ENCODE assay signal across 8 mouse cellular contexts in the genomic region with DNA sequence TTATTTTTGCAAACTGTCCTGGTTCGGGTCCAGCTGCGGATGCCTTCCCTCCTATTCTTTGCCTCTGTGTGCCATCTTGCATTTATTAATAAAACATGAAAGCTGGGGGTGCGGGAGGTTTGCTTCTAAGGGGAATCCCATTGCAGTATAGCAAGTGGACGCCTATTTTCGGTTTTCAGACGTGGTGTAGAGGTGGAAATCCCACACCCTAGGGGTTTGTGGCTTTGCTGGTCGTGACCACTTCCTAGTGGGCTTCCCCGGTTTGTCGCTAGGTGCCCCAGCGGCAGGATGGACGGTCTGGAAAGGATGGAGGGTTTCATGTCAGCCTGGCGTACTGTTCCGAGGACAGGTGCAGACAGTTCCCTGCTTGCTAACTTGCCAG. TPM values are rescaled to one million over a fixed set of nuclear protein-coding genes. Genes with fewer than 3 reads are reported as not detected.
DNase-seq lines count a peak whose midpoint lies in the region; ATAC-seq and TF ChIP-seq lines count a peak whose summit lies in the region.

No protein-coding gene starts in this region.

- WGBS in forebrain, postnatal 0 days = under 1% methylated on average over 13 of the region's 13 CpGs
- WGBS in liver, embryonic 11.5 days = 2% methylated on average over 13 of the region's 13 CpGs
- WGBS in olfactory bulb, adult 2 months = 2% methylated on average over 13 of the region's 13 CpGs

- peaks cover 4% of the 10 kb centered on the region for H3K4me1 ChIP-seq in erythroblast, embryonic 14.5 days (ENCODE audit: control insufficient read depth)
- no peaks in the 10 kb centered on the region for H3K4me1 ChIP-seq in forebrain, postnatal 0 days (ENCODE audit: insufficient read depth)
- H3K4me1 ChIP-seq in liver, embryonic 11.5 days (replicated peaks; ENCODE audit: control insufficient read depth, insufficient read depth, low read length) = no peaks in the 10 kb centered on the region; the same call in 1 of the 2 replicates
- peaks cover 2% of the 10 kb centered on the region; the same call in 1 of the 2 replicates for H3K4me1 ChIP-seq in olfactory bulb, adult 2 months (ENCODE audit: control insufficient read depth, insufficient read depth, low read length)

- peak; percentile 38 for TF ChIP-seq CTCF in forebrain, postnatal 0 days (IDR thresholded peaks at IDR 0.05; ENCODE audit: low read depth)
- TF ChIP-seq CTCF in olfactory bulb, adult 2 months (IDR thresholded peaks at IDR 0.05; ENCODE audit: insufficient read depth, low read depth, low read length) = no peak

- peak overlapping the region; percentile 40 for H3K4me3 ChIP-seq in erythroblast, embryonic 14.5 days (replicated peaks)
- peak overlapping the region; percentile 73 for H3K4me3 ChIP-seq in forebrain, postnatal 0 days (ENCODE audit: low read depth, low read length)
- H3K4me3 ChIP-seq in liver, embryonic 11.5 days (ENCODE audit: low read depth, low read length) = peak overlapping the region; percentile 57
- H3K4me3 ChIP-seq in olfactory bulb, adult 2 months (ENCODE audit: insufficient read depth, low read depth, low read length) = peak overlapping the region; percentile 66

- TF ChIP-seq POLR2A in olfactory bulb, adult 2 months (IDR thresholded peaks at IDR 0.05; ENCODE audit: insufficient read depth, low read depth, low read length) = no peak

- H3K9ac ChIP-seq in forebrain, postnatal 0 days = peak overlapping the region; percentile 79
- no peak overlapping the region for H3K9ac ChIP-seq in liver, embryonic 11.5 days (ENCODE audit: low read depth, low read length)

- DNase-seq in right cerebral cortex, postnatal 25 days = peak; percentile 26
- DNase-seq in right cerebral cortex, postnatal 36 days (ENCODE audit: low spot score in 2 of 2) = no peak
- peak; percentile 42 for DNase-seq in forebrain, postnatal 0 days
- no peak for DNase-seq in liver, embryonic 11.5 days (ENCODE audit: low spot score)
- DNase-seq in testis, postnatal 10 days (ENCODE audit: low spot score) = no peak

- H3K27me3 ChIP-seq in erythroblast, embryonic 14.5 days (ENCODE audit: control insufficient read depth) = peaks cover 93% of the 10 kb centered on the region
- H3K27me3 ChIP-seq in forebrain, postnatal 0 days (ENCODE audit: insufficient read depth, low read length) = peaks cover 3% of the 10 kb centered on the region; the same call in 1 of the 2 replicates
- H3K27me3 ChIP-seq in liver, embryonic 11.5 days (replicated peaks; ENCODE audit: control insufficient read depth, insufficient read depth, low read length) = peaks cover 73% of the 10 kb centered on the region

- no peaks in the 10 kb centered on the region; the same call in 1 of the 2 replicates for H3K9me3 ChIP-seq in erythroblast, embryonic 14.5 days (ENCODE audit: control insufficient read depth, low read length)
- H3K9me3 ChIP-seq in forebrain, postnatal 0 days (ENCODE audit: low read length) = no peaks in the 10 kb centered on the region
- H3K9me3 ChIP-seq in liver, embryonic 11.5 days (ENCODE audit: control insufficient read depth, low read length) = no peaks in the 10 kb centered on the region

- H3K27ac ChIP-seq in forebrain, postnatal 0 days (ENCODE audit: low read depth, low read length) = peak overlapping the region; percentile 75
- no peak overlapping the region for H3K27ac ChIP-seq in liver, embryonic 11.5 days (ENCODE audit: low read depth, low read length)
- H3K27ac ChIP-seq in olfactory bulb, adult 2 months (ENCODE audit: insufficient read depth, low read depth, low read length) = no peak overlapping the region

- peak overlapping the region; percentile 67 for H3K4me2 ChIP-seq in forebrain, postnatal 0 days (ENCODE audit: low read depth)
- peak overlapping the region; percentile 66 for H3K4me2 ChIP-seq in liver, embryonic 11.5 days

- H3K36me3 ChIP-seq in erythroblast, embryonic 14.5 days (ENCODE audit: control insufficient read depth) = no peaks in the 10 kb centered on the region
- no peaks in the 10 kb centered on the region for H3K36me3 ChIP-seq in forebrain, postnatal 0 days (ENCODE audit: insufficient read depth)
- no peaks in the 10 kb centered on the region for H3K36me3 ChIP-seq in liver, embryonic 11.5 days (ENCODE audit: control insufficient read depth, insufficient read depth, low read length)

- ATAC-seq in erythroblast, adult 5-6 weeks (replicated peaks; ENCODE audit: low FRiP score, poor library complexity, severe bottlenecking) = no peak
- no peak; the same call in none of the 2 replicates for ATAC-seq in forebrain, postnatal 0 days
- ATAC-seq in liver, embryonic 11.5 days (replicated peaks; ENCODE audit: low FRiP score) = no peak

RNA-seq across cellular contexts. Expression of gene Tmem266, which starts 0.5 kb away (rescaled TPM):
- polyA plus RNA-seq in erythroblast, embryonic 14.5 days (2012) = not detected in 2 replicates
- not detected in 2 replicates for total RNA-seq in erythroblast, adult 5-6 weeks (2015; ENCODE audit: low replicate concordance)
- not detected in 2 replicates for total RNA-seq in erythroblast, adult 5-6 weeks (2017; ENCODE audit: low replicate concordance)
- total RNA-seq in forebrain, postnatal 0 days (2014; rRNA removed) = 7.8 and 8.9 TPM in 2 replicates
- polyA plus RNA-seq in forebrain, postnatal 0 days (2015; fragmentation: Nextera tagmentation; extraction: Ambion mirVana) = 3.7 and 4.8 TPM in 2 replicates
- polyA plus RNA-seq in liver, embryonic 11.5 days (2014; fragmentation: Nextera tagmentation; extraction: Ambion mirVana) = 0.09 TPM in 1 of 2 replicates, not detected in the other
- polyA plus RNA-seq in olfactory bulb, adult 2 months (2012; ENCODE audit: insufficient read depth, insufficient read length, low replicate concordance, missing spikeins) = not detected in 2 replicates

RNA-seq across cellular contexts. Expression of gene Nrg4, which starts 0.6 kb away (rescaled TPM):
- polyA plus RNA-seq in erythroblast, embryonic 14.5 days (2012) = 0.03 TPM in 2 replicates
- 2.1 TPM in 2 replicates for total RNA-seq in erythroblast, adult 5-6 weeks (2015; ENCODE audit: low replicate concordance)
- 1.7 and 2.4 TPM in 2 replicates for total RNA-seq in erythroblast, adult 5-6 weeks (2017; ENCODE audit: low replicate concordance)
- total RNA-seq in forebrain, postnatal 0 days (2014; rRNA removed) = 0.24 and 1.8 TPM in 2 replicates
- 0.42 and 0.94 TPM in 2 replicates for polyA plus RNA-seq in forebrain, postnatal 0 days (2015; fragmentation: Nextera tagmentation; extraction: Ambion mirVana)
- 1.1 TPM in 2 replicates for polyA plus RNA-seq in liver, embryonic 11.5 days (2014; fragmentation: Nextera tagmentation; extraction: Ambion mirVana)
- not detected in 2 replicates for polyA plus RNA-seq in olfactory bulb, adult 2 months (2012; ENCODE audit: insufficient read depth, insufficient read length, low replicate concordance, missing spikeins)

Comparison
In these comparisons a context has a peak if more than half of its experiments do, and no peak if none do; other contexts are left out.
1. DNase-seq: peak in right cerebral cortex, postnatal 25 days (single experiment) and forebrain, postnatal 0 days (single experiment); none in right cerebral cortex, postnatal 36 days (0 of 2), liver, embryonic 11.5 days (single experiment) and testis, postnatal 10 days (single experiment).
2. Peak in every context shown above with its lines, with median percentiles within 50 percentile points of each other: H3K4me3 ChIP-seq.